Mouse (Mus musculus) c-Kit-negative CD71-positive TER-119-positive erythroid progenitor cells, embryonic 14.5 days (primary cell): ENCODE data around the gene Ptchd1.

Experiments used
- DNase-seq: peaks from one replicate; pipeline ENCODE4 v3.0.0-alpha.2; 2013; ENCODE audit warnings: low read depth, low spot score

Ptchd1 gene

GRCm38 (mm10) chrX:155623701-155624281 lies at the start of gene Ptchd1:
Gene Ptchd1 (minus strand): TSS chrX:155623814.
- DNase-seq, result no peak

GRCm38 (mm10) chrX:155657971-155658370 lies 34.4 kb upstream of the Ptchd1 start:
- DNase-seq, result no peak

- DNase-seq, result no peak
Measured at GRCm38 (mm10) chrX:155645975-155646374, 22.4 kb upstream of the Ptchd1 start.

- no peak for DNase-seq
Measured at GRCm38 (mm10) chrX:155643975-155644374, 20.4 kb upstream of the Ptchd1 start.

- DNase-seq, result no peak
Measured at GRCm38 (mm10) chrX:155625671-155626196, 2.1 kb upstream of the Ptchd1 start.

GRCm38 (mm10) chrX:155624895-155625294 lies 1.3 kb upstream of the Ptchd1 start:
- no peak for DNase-seq

- no peak for DNase-seq
Measured at GRCm38 (mm10) chrX:155624341-155624841, 777 bp upstream of the Ptchd1 start, which contains the start of gene Gm15155. Gene Gm15155 (plus strand): TSS chrX:155624741.

GRCm38 (mm10) chrX:155622961-155623599 lies 534 bp downstream of the Ptchd1 start:
- no peak for DNase-seq

GRCm38 (mm10) chrX:155622527-155622926 lies 1.1 kb downstream of the Ptchd1 start:
- DNase-seq, result no peak

GRCm38 (mm10) chrX:155601196-155601595 lies 22.4 kb downstream of the Ptchd1 start:
- no peak for DNase-seq

GRCm38 (mm10) chrX:155596390-155596789 lies 27.2 kb downstream of the Ptchd1 start:
- DNase-seq, result no peak

GRCm38 (mm10) chrX:155594685-155595084 lies 28.9 kb downstream of the Ptchd1 start:
- DNase-seq, result no peak

GRCm38 (mm10) chrX:155592467-155592866 lies 31.1 kb downstream of the Ptchd1 start:
- no peak for DNase-seq

- DNase-seq, result no peak
Measured at GRCm38 (mm10) chrX:155591490-155591889, 32.1 kb downstream of the Ptchd1 start.

- DNase-seq, result no peak
Measured at GRCm38 (mm10) chrX:155584586-155584985, 39.0 kb downstream of the Ptchd1 start.

- no peak for DNase-seq
Measured at GRCm38 (mm10) chrX:155579791-155580190, 43.8 kb downstream of the Ptchd1 start.

GRCm38 (mm10) chrX:155572396-155572795 lies 51.2 kb downstream of the Ptchd1 start:
- DNase-seq, result no peak

GRCm38 (mm10) chrX:155543780-155544179 lies 79.8 kb downstream of the Ptchd1 start:
- DNase-seq, result no peak
